Mouse (Mus musculus) olfactory bulb, adult 2 months (tissue): Measurements from ENCODE around the gene Arpc4. TPM values are rescaled to one million over a fixed set of nuclear protein-coding genes. Genes with fewer than 3 reads are reported as not detected.
A peak's percentile ranks its signal among the peaks of the same experiment; 100 is the strongest.
"Not testable (repeated sequence)": the region's sequence is repeated elsewhere in the genome, so short reads cannot be mapped to it uniquely, and the experiment has no call there.

Experiments used
- H3K27ac ChIP-seq: fragments of 200-500 bp; 2 replicates; pipeline ENCODE4 v1.5.1; 2012; ENCODE audit warnings: low read depth, low read length; ENCODE audit not compliant: insufficient read depth
- H3K4me1 ChIP-seq: fragments of 200-500 bp; 2 replicates; pipeline ENCODE4 v1.6.1; 2012; ENCODE audit warnings: low read length; ENCODE audit not compliant: control insufficient read depth, insufficient read depth
- H3K4me3 ChIP-seq: fragments of 200-500 bp; 2 replicates; pipeline ENCODE4 v1.5.1; 2012; ENCODE audit warnings: mild to moderate bottlenecking, low read depth, low read length, moderate library complexity; ENCODE audit not compliant: insufficient read depth
- CTCF ChIP-seq: fragments of 200-500 bp; IDR thresholded peaks from 2 replicates; pipeline ENCODE4 v1.5.1; 2012; ENCODE audit warnings: low read depth, mild to moderate bottlenecking, low read length, moderate library complexity; ENCODE audit not compliant: insufficient read depth
- POLR2A ChIP-seq: fragments of 200-500 bp; IDR thresholded peaks from 2 replicates; pipeline ENCODE4 v1.6.1; 2012; ENCODE audit warnings: mild to moderate bottlenecking, low read depth, low read length, moderate library complexity; ENCODE audit not compliant: insufficient read depth
- WGBS: fragments of 180-500 bp; shearing (Covaris S2); methylation state at CpG from one replicate; pipeline ENCODE4 v1.1.7; 2018; 5-methylcytosine and 5-hydroxymethylcytosine counted together
- polyA plus RNA-seq: library from polyadenylated mRNA; stranded (reverse); fragments of >200 nt; gene quantifications from 2 replicates; pipeline ENCODE4 v1.2.4, GENCODE M21; 2012; ENCODE audit warnings: low replicate concordance; ENCODE audit not compliant: missing spikeins, insufficient read depth, insufficient read length

Gene Arpc4
- polyA plus RNA-seq = not detected in 2 replicates

- H3K4me3 ChIP-seq = peak within 1 kb of the TSS; percentile 87
- peak; percentile 49 for TF ChIP-seq POLR2A
- TF ChIP-seq CTCF = no peak
- H3K27ac ChIP-seq = peak within 1 kb of the TSS; percentile 100
- H3K4me1 ChIP-seq = peaks cover 5% of the 10 kb centered on the region; the same call in 1 of the 2 replicates
- under 1% methylated on average over 61 of the region's 61 CpGs for WGBS
Observed at GRCm38 (mm10) chr6:113377496-113378385, at the start of gene Arpc4, which contains the start of gene Tada3. Arpc4 (plus strand) TSS chr6:113378115. Tada3 (minus strand) TSS chr6:113377883.

GRCm38 (mm10) chr6:113329396-113329795 lies 48.5 kb upstream of the Arpc4 start:
- Histone ChIP-seq H3K4me3 (no peak overlapping the region), H3K27ac (no peak overlapping the region), H3K4me1 (peaks cover 15% of the 10 kb centered on the region)
- 95% methylated on average over 1 of the region's 1 CpGs for WGBS
- TF ChIP-seq CTCF (no peak), POLR2A (no peak)

GRCm38 (mm10) chr6:113330547-113330946 lies 47.4 kb upstream of the Arpc4 start:
- no peak overlapping the region for H3K4me3 ChIP-seq
- no peak overlapping the region for H3K27ac ChIP-seq
- peaks cover 16% of the 10 kb centered on the region for H3K4me1 ChIP-seq
- TF ChIP-seq POLR2A = no peak
- TF ChIP-seq CTCF = no peak
- 52% methylated on average over 2 of the region's 2 CpGs for WGBS

- Histone ChIP-seq H3K27ac (no peak overlapping the region), H3K4me3 (no peak overlapping the region), H3K4me1 (peaks cover 11% of the 10 kb centered on the region)
- WGBS = 91% methylated on average over 11 of the region's 11 CpGs
- TF ChIP-seq CTCF = no peak
- TF ChIP-seq POLR2A = no peak
Observed at GRCm38 (mm10) chr6:113331721-113332120, 46.2 kb upstream of the Arpc4 start.

GRCm38 (mm10) chr6:113332734-113333133 lies 45.2 kb upstream of the Arpc4 start:
- Histone ChIP-seq H3K27ac (0 out of 2 replicates have a peak overlapping the region, but pooled peaks have one; percentile 12), H3K4me1 (peaks cover 11% of the 10 kb centered on the region)
- H3K4me3 ChIP-seq = not testable (repeated sequence)
- WGBS = 53% methylated on average over 6 of the region's 6 CpGs

GRCm38 (mm10) chr6:113333137-113333950 lies 44.6 kb upstream of the Arpc4 start:
- Histone ChIP-seq H3K4me1 (peaks cover 11% of the 10 kb centered on the region), H3K27ac (peak overlapping the region; percentile 12; the same call in 1 of the 2 replicates), H3K4me3 (no peak overlapping the region)
- TF ChIP-seq POLR2A (no peak), CTCF (no peak)
- 35% methylated on average over 14 of the region's 14 CpGs for WGBS

GRCm38 (mm10) chr6:113334216-113334615 lies 43.7 kb upstream of the Arpc4 start:
- 52% methylated on average over 6 of the region's 6 CpGs for WGBS
- no peak for TF ChIP-seq POLR2A
- no peak for TF ChIP-seq CTCF
- Histone ChIP-seq H3K27ac (no peak overlapping the region), H3K4me1 (peaks cover 11% of the 10 kb centered on the region), H3K4me3 (no peak overlapping the region)

GRCm38 (mm10) chr6:113336852-113337620 lies 40.9 kb upstream of the Arpc4 start:
- Histone ChIP-seq H3K4me1 (peaks cover 24% of the 10 kb centered on the region), H3K4me3 (no peak overlapping the region), H3K27ac (no peak overlapping the region)
- no peak for TF ChIP-seq CTCF
- no peak for TF ChIP-seq POLR2A
- WGBS = 55% methylated on average over 8 of the region's 8 CpGs
